Mouse (Mus musculus) stomach, embryonic 15.5 days (tissue): Measurements from ENCODE around the gene Rilpl1. TPM values are rescaled to one million over a fixed set of nuclear protein-coding genes. Genes with fewer than 3 reads are reported as not detected.

Experiments
- ATAC-seq: fragments of 200-750 bp; cut with Nextera tagmentation; 2 replicates; pipeline ENCODE4 v1.8.0; 2017; ENCODE audit warnings: low read depth, moderate number of reproducible peaks, moderate TSS enrichment; ENCODE audit not compliant: insufficient read depth, low FRiP score
- H3K27ac ChIP-seq: fragments of 300-500 bp; sonication (generic); 2 replicates; pipeline ENCODE4 v1.5.1; 2015; ENCODE audit warnings: mild to moderate bottlenecking, inconsistent platforms
- H3K27me3 ChIP-seq: fragments of 300-500 bp; sonication (generic); replicated peaks from 2 replicates; pipeline ENCODE4 v1.6.1; 2015; ENCODE audit warnings: inconsistent platforms
- H3K36me3 ChIP-seq: fragments of 300-500 bp; sonication (generic); 2 replicates; pipeline ENCODE4 v1.6.1; 2015; ENCODE audit warnings: inconsistent platforms
- H3K4me1 ChIP-seq: fragments of 300-500 bp; sonication (generic); 2 replicates; pipeline ENCODE4 v1.6.1; 2015; ENCODE audit warnings: inconsistent platforms
- H3K4me2 ChIP-seq: fragments of 300-500 bp; sonication (generic); 2 replicates; pipeline ENCODE4 v1.6.1; 2015; ENCODE audit warnings: mild to moderate bottlenecking, inconsistent platforms
- H3K4me3 ChIP-seq: fragments of 300-500 bp; sonication (generic); replicated peaks from 2 replicates; pipeline ENCODE4 v1.5.1; 2015; ENCODE audit warnings: inconsistent platforms
- H3K9ac ChIP-seq: fragments of 300-500 bp; sonication (generic); 2 replicates; pipeline ENCODE4 v1.6.1; 2015; ENCODE audit warnings: inconsistent platforms
- H3K9me3 ChIP-seq: fragments of 300-500 bp; sonication (generic); 2 replicates; pipeline ENCODE4 v1.6.1; 2016; ENCODE audit warnings: inconsistent platforms
- WGBS: fragments of 180-500 bp; shearing (Covaris S2); methylation state at CpG from one replicate; pipeline ENCODE4 v1.1.7; 2015; 5-methylcytosine and 5-hydroxymethylcytosine counted together
- polyA plus RNA-seq: library from polyadenylated mRNA; unstranded; fragments of >200 nt; fragmentation: Nextera tagmentation; extraction: Ambion mirVana; gene quantifications from 2 replicates; pipeline ENCODE4 v1.2.1, GENCODE M21; 2015

Rilpl1 gene
- polyA plus RNA-seq, 1 experiment from 2014 or later, result 15.1 TPM

GRCm38 (mm10) chr5:124540905-124541601, 9.9 kb upstream of the Rilpl1 start:
- peak overlapping the region; percentile 91 for H3K9ac ChIP-seq
- peaks cover 21% of the 10 kb centered on the region for H3K36me3 ChIP-seq
- peak overlapping the region; percentile 94 for H3K4me3 ChIP-seq
- H3K9me3 ChIP-seq, result no peaks in the 10 kb centered on the region
- peaks cover 23% of the 10 kb centered on the region for H3K4me1 ChIP-seq
- peak overlapping the region; percentile 70 for H3K4me2 ChIP-seq
- under 1% methylated on average over 77 of the region's 89 CpGs for WGBS
- H3K27me3 ChIP-seq, result no peaks in the 10 kb centered on the region
- peak overlapping the region; percentile 91 for H3K27ac ChIP-seq
- peak; percentile 72 for ATAC-seq

DNA sequence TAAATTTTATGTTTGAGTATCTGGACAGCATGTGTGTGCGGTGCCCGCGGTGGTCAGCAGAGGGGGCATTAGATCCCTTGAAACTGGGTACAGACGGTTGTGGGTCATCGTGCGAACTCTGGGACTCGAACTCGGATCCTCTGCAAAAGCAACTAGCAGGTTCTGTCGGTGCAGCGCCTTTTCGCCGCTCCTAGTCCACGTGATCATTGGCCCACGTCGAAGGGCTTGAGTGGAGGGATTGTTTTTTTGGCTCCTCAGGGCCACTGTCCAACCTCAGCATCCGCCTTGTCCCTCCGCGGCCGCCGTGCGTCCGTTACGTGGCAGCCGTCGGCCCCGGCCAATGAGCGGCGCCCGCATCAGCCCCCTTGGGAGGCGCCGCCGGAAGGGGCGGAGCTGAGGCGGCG, 9.2 kb upstream of the Rilpl1 start, which contains the start of gene Tmed2:
Gene Tmed2 (plus strand): TSS at position 313 of the 404 bp plus-strand sequence.
- H3K9ac ChIP-seq, result peak within 1 kb of the TSS; percentile 91

GRCm38 (mm10) chr5:124539905-124540304, 8.7 kb upstream of the Rilpl1 start:
- ATAC-seq, result no peak
- WGBS, result 69% methylated on average over 4 of the region's 4 CpGs
- no peaks in the 10 kb centered on the region for H3K9me3 ChIP-seq
- no peak overlapping the region for H3K9ac ChIP-seq
- no peaks in the 10 kb centered on the region for H3K27me3 ChIP-seq
- H3K4me3 ChIP-seq, result peak overlapping the region; percentile 94
- H3K4me2 ChIP-seq, result peak overlapping the region; percentile 53; the same call in 1 of the 2 replicates
- H3K4me1 ChIP-seq, result peaks cover 22% of the 10 kb centered on the region
- peaks cover 10% of the 10 kb centered on the region for H3K36me3 ChIP-seq
- H3K27ac ChIP-seq, result no peak overlapping the region; the same call in 1 of the 2 replicates

More for the DNA sequence above, 9.2 kb upstream of the Rilpl1 start, which contains the start of gene Tmed2:
- Histone ChIP-seq H3K9me3 (no peaks in the 10 kb centered on the region), H3K4me3 (peak within 1 kb of the TSS; percentile 94), H3K27ac (peak within 1 kb of the TSS; percentile 91), H3K4me1 (peaks cover 23% of the 10 kb centered on the region), H3K4me2 (peak within 1 kb of the TSS; percentile 70), H3K27me3 (no peaks in the 10 kb centered on the region), H3K36me3 (peaks cover 15% of the 10 kb centered on the region)
- peak; percentile 96 for ATAC-seq
- under 1% methylated on average over 35 of the region's 35 CpGs for WGBS

DNA sequence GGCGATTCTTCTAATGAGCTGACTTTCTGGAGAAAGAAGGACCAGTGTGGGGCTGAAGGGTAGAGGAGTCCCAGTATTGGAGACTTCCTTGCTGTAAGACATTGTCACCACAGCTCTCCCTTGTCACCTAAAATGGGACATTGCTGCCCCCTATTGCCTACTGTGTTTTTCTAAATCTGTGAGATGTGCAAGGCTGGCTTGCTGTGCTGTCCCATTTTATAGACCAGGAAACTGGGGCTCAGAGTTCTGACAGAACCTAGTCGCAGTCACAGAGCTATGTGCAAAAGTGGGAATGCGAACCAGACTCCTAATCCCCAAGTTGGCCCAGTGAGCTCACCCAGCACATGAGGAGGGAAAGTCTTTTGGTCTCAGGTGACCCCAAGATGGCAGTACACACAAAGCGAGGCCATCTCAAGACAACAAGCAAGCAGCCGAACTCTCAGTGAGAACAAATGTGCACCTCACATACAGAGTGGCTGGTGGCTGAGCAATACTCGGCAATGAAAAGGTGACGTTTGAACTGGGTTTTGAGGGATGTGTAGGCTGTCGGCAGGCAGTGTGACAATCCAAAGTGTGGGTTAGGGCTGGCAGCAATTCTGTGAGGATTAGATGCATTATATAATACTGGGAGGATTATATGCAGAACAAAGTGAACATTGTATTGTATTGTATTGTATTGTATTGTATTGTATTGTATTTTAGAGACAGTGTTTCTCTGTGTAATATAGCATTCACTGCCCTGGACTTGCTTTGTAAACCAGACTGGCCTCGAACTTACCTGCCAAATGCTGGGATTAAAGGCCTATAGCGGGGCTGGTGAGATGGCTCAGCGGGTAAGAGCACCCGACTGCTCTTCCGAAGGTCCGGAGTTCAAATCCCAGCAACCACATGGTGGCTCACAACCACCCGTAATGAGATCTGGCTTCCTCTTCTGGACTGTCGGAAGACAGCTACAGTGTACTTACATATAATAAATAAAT, 7.9 kb upstream of the Rilpl1 start:
- H3K9me3 ChIP-seq, result no peaks in the 10 kb centered on the region
- H3K4me1 ChIP-seq, result peaks cover 17% of the 10 kb centered on the region
- no peak overlapping the region for H3K4me3 ChIP-seq
- H3K4me2 ChIP-seq, result no peak overlapping the region
- no peak for ATAC-seq
- 79% methylated on average over 16 of the region's 16 CpGs for WGBS
- no peaks in the 10 kb centered on the region for H3K27me3 ChIP-seq
- H3K36me3 ChIP-seq, result peaks cover 2% of the 10 kb centered on the region
- H3K9ac ChIP-seq, result no peak overlapping the region
- no peak overlapping the region for H3K27ac ChIP-seq

GRCm38 (mm10) chr5:124536776-124537175, 5.6 kb upstream of the Rilpl1 start:
- WGBS, result 4% methylated on average over 17 of the region's 17 CpGs
- H3K4me3 ChIP-seq, result peak overlapping the region; percentile 17
- H3K4me2 ChIP-seq, result peak overlapping the region; percentile 54
- ATAC-seq, result no peak
- no peak overlapping the region for H3K9ac ChIP-seq
- no peaks in the 10 kb centered on the region for H3K27me3 ChIP-seq
- H3K27ac ChIP-seq, result peak overlapping the region; percentile 61; the same call in 1 of the 2 replicates
- H3K9me3 ChIP-seq, result no peaks in the 10 kb centered on the region
- no peaks in the 10 kb centered on the region for H3K36me3 ChIP-seq
- peaks cover 19% of the 10 kb centered on the region for H3K4me1 ChIP-seq

DNA sequence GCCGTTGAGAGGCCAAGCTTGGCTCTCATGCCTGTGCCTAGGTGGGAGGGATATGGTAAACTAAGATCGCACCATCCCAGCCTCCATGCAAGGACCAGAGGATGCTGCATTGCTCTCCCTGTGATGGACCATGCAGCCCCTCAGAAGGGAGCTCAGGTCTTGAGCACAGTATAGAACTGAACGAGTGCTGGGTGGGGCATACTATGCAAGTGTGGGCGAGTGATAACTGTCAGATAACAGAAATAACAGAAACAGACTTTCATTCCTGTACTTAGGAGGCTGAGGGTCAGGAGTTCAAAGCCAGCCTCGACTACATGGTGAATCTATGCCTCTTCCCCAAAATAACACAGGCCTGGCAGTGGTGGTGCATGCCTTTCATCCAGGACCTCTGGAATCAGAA, 3.8 kb upstream of the Rilpl1 start:
- no peak for ATAC-seq
- Histone ChIP-seq H3K36me3 (no peaks in the 10 kb centered on the region), H3K27me3 (no peaks in the 10 kb centered on the region), H3K4me1 (peaks cover 24% of the 10 kb centered on the region), H3K9ac (no peak overlapping the region), H3K4me2 (no peak overlapping the region), H3K4me3 (no peak overlapping the region), H3K27ac (no peak overlapping the region), H3K9me3 (no peaks in the 10 kb centered on the region)
- WGBS, result 67% methylated on average over 5 of the region's 5 CpGs

DNA sequence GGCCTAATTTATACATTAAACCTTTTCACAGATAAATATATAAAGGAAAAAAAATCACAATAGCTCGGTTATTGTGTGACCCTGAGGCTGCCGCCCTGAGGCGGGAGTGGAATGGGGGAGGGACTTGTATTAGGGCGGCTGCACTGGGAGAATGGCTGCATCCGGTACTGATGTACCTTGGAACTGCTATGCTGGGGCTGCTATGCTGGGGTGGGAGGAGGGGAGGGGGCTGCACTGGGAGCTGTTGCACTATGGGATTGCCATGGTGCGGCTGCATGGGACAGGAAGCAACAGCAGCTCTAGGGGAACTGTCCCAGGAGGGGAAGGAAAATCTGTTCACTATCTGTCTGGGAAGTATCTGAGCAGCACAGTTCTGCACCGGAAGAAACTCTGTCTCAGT, 1.3 kb upstream of the Rilpl1 start:
- Histone ChIP-seq H3K9me3 (no peaks in the 10 kb centered on the region), H3K27ac (peak overlapping the region; percentile 76), H3K27me3 (no peaks in the 10 kb centered on the region), H3K4me3 (no peak overlapping the region), H3K36me3 (no peaks in the 10 kb centered on the region), H3K9ac (no peak overlapping the region), H3K4me2 (0 out of 2 replicates have a peak overlapping the region, but pooled peaks have one; percentile 13), H3K4me1 (peaks cover 41% of the 10 kb centered on the region)
- 24% methylated on average over 7 of the region's 7 CpGs for WGBS
- no peak for ATAC-seq

DNA sequence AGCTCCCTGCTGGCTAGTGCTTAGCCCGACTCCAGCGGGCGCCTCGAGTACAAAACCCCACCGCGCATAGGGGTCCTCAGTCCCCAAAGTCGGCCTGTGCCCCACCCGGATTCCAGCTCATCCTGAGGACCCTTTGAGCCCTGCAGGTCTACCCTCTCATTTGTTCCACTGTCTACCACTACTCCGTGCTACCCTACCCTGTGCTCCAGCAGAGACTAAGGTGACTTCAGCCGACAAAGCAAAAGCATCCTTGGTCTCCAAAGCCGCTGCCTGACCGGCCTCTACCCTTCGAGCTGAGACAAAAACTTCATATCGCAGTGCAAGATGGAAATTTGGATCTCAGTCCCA, 366 bp upstream of the Rilpl1 start:
- Histone ChIP-seq H3K27me3 (no peaks in the 10 kb centered on the region), H3K4me3 (peak overlapping the region; percentile 80), H3K36me3 (no peaks in the 10 kb centered on the region), H3K4me1 (peaks cover 36% of the 10 kb centered on the region), H3K27ac (peak overlapping the region; percentile 73), H3K9me3 (no peaks in the 10 kb centered on the region), H3K9ac (peak overlapping the region; percentile 54), H3K4me2 (peak overlapping the region; percentile 81)
- WGBS, result 15% methylated on average over 14 of the region's 14 CpGs
- peak; percentile 6; the same call in 1 of the 2 replicates for ATAC-seq

GRCm38 (mm10) chr5:124529697-124530096, 1.5 kb downstream of the Rilpl1 start:
- H3K9me3 ChIP-seq, result no peaks in the 10 kb centered on the region
- H3K27me3 ChIP-seq, result no peaks in the 10 kb centered on the region
- ATAC-seq, result no peak
- no peak overlapping the region for H3K27ac ChIP-seq
- no peaks in the 10 kb centered on the region for H3K36me3 ChIP-seq
- peak overlapping the region; percentile 81 for H3K4me2 ChIP-seq
- 42% methylated on average over 8 of the region's 8 CpGs for WGBS
- peak overlapping the region; percentile 80 for H3K4me3 ChIP-seq
- peaks cover 35% of the 10 kb centered on the region for H3K4me1 ChIP-seq
- H3K9ac ChIP-seq, result no peak overlapping the region

DNA sequence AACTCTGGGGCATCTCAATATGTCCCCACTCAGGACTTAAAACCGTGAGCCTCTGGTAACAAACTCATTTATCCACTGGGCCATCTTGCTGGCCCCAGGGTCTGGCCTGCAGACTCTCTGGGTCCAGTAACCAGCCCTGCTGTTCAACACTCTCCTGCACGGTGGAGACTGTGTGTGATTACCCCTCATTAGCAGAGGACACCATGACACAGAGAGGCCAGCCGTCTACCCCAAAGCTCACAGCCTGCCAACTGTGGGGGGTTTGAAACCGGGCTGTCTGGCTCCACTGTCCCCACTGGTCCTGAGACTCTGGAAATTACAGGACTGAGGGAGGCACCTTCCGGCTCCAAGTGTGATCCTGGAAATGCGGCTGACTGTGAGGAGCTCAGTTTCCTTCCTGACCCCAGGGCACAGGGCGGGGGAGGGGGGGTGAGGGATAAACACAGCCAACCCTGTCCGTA, 2.0 kb downstream of the Rilpl1 start:
- H3K4me2 ChIP-seq, result peak overlapping the region; percentile 81
- WGBS, result 20% methylated on average over 8 of the region's 8 CpGs
- peaks cover 35% of the 10 kb centered on the region for H3K4me1 ChIP-seq
- no peaks in the 10 kb centered on the region for H3K9me3 ChIP-seq
- H3K4me3 ChIP-seq, result peak overlapping the region; percentile 80
- H3K27ac ChIP-seq, result peak overlapping the region; percentile 10; the same call in 1 of the 2 replicates
- H3K36me3 ChIP-seq, result no peaks in the 10 kb centered on the region
- H3K27me3 ChIP-seq, result no peaks in the 10 kb centered on the region
- ATAC-seq, result no peak
- H3K9ac ChIP-seq, result 0 out of 2 replicates have a peak overlapping the region, but pooled peaks have one; percentile 6

- WGBS, result 22% methylated on average over 9 of the region's 9 CpGs
- Histone ChIP-seq H3K27ac (peak overlapping the region; percentile 10; the same call in 1 of the 2 replicates), H3K4me2 (peak overlapping the region; percentile 81), H3K27me3 (no peaks in the 10 kb centered on the region), H3K9ac (0 out of 2 replicates have a peak overlapping the region, but pooled peaks have one; percentile 6), H3K36me3 (no peaks in the 10 kb centered on the region), H3K4me1 (peaks cover 35% of the 10 kb centered on the region), H3K4me3 (peak overlapping the region; percentile 80), H3K9me3 (no peaks in the 10 kb centered on the region)
- no peak for ATAC-seq
Measured at GRCm38 (mm10) chr5:124528791-124529190, 2.4 kb downstream of the Rilpl1 start.
